Mouse (Mus musculus) gastrocnemius, adult 8-10 months (tissue): Measurements from ENCODE around the gene Trim46. TPM values are rescaled to one million over a fixed set of nuclear protein-coding genes. Genes with fewer than 3 reads are reported as not detected.

Experiments used
- DNase-seq, 2 experiments: peaks; one replicate each; pipeline ENCODE4 v3.0.0; 2022; ENCODE audit warnings: low spot score in 2 of 2
- total RNA-seq, 4 experiments: library from RNA; stranded (reverse); gene quantifications; 2 replicates each; pipeline ENCODE4 v1.2.4; 2022

The Trim46 gene
- total RNA-seq, 4 experiments from 2014 or later = 0.10 to 0.45 (median 0.11) TPM

DNA sequence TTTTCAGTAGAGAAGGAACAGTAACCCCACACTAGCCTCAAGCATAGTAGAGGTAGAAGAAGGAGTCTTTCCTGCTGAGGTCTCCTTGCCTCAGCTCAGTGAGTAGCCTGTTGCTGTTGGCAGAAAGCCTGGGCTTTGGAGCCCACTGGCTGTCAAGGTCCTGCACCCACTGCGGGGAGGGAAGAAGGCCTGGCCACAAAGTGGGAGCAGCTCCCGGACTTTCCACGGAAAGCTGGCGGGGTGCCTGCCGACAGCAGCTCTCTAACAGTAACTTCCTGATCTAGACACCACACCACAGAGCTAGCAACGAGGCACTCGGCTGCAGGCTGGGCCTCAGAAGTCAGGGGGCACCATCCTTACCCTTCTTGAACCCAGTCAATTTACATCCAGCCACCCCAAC is 35.4 kb downstream of the Trim46 start:
- no peak for DNase-seq

DNA sequence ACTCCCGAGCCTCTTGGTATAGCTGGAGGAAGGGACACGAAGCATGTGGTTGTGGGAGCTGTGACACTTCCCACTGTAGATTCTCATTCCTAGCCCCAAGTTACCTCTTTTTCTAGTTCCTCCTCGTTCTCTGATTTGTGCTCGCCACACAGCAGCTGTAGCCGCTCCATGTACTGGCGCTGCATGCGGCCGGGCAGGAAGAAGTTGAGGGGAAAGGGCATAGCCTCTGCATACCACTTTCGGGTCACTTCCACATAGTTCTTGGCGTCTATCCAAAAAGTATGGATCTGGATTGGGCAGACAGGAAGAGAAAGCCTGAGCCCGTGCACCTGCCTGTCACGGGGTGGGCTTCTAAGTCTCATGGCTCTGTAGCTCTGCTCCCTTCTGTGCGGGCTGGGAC is 35.9 kb downstream of the Trim46 start:
- no peak for DNase-seq

DNA sequence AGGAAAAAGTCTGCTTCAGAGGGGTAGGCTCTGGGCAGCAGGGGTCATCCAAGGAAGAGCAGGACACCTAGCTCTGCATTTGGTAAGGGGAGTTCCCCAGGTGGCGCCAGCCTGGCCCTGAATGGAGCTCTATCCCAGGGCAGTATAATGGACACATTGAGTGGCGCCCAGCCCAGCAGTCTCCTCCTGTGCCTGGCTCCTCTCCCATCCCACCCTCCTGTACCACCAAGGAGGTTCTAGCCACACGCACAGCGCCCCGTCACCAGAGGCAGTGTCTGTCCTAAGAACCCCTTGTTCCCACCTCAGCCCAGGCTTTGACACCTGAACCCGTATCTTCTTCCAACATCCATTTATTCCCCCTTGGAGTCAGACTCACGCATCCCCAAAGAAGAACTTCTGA is 36.4 kb downstream of the Trim46 start:
- DNase-seq = no peak

DNA sequence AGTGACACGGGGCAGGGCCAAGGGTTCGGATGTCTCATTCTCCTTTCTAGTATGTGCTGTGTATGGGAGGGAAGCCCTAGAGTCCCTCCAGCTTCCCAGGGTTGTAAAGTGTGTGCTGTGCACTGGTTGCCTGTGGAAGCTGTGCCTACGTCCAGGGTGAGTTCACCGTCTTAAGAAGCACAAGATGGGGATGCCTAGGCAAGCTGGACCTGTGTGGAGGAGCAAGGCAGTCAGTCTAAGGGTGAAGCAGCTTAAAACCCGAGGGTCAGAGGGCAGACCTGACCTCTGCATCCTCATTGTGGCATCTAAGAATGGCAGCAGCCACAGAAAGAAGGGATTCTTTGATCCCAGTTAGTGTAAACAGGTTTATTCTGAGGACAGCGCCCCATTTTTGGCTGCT is 37.4 kb downstream of the Trim46 start:
- no peak for DNase-seq

DNA sequence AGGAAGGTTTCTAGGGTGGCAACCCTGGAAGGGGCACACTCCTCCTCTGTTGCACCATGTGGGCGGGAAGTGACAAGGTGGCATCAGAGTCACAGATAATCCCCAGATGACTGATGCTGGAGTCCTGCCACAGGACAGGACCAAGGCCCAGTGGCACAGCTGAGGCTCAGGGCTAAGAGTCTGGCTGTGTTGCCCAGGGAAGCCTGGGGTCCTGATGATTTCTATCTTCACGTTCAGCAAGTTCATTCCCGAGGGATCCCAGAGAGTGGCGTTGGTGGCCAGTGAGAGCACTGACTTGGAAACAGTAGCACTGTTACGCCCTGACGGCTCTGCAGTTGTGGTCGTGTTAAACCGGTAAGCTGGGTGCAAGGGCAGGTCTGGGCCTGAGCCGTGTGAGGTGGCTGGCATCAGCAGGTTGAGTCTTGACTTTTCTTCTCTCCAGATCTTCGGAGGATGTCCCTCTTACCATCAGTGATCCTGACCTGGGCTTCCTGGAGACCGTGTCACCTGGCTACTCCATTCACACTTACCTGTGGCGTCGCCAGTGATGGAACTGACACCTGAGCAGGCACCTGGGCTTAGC is 37.9 kb downstream of the Trim46 start:
- DNase-seq = no peak

DNA sequence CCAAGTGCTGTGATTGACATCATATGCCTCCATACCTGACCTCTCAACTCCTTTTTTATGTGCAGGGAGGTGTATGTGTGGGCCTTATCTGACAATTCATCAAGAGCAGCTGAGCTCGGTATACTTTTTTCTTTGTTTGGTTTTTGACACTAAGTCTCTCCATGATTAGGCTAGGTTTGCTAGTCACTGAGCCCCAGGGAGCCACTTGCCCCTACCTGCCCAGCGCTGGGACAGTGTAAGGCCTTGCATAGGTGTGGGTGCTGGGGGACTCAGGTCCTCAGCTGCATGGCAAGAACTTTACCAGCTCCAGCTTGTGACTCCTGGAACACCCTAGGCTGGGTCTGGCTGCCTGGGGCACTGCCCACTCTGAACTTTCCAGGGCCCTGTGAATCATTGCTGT is 39.4 kb downstream of the Trim46 start:
- DNase-seq = no peak

DNA sequence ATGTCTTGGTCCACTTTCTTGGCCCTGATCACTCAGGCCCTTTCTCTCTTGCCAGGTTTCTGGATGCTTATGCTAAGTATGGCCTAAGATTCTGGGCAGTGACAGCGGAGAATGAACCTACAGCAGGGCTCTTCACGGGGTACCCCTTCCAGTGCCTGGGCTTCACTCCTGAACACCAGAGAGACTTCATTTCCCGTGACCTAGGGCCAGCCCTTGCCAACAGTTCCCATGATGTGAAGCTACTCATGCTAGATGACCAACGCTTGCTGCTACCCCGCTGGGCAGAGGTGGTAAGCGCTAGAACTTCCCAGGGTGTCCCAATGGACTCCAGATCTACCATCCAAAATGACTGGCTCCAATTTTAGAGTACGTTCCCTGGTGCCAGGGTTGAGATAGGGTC is 40.0 kb downstream of the Trim46 start:
- no peak for DNase-seq

DNA sequence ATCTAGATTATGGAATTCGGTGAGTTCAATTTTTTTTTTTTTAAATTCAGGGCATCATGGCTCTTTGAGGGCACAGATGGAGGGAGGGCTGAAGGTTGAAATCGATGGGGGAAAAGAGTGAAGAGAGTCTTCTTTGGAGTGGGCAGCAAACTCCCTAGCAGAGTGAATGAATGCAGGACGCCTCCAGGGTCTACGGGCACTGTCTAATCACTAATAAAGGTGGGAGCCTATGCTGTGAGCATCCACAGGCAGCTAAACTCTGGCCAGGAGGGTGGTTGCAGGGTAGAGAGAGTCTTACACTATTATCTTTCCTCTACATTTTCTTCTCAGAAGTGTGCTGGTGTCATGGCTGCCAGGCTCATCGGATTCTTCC is 43.0 kb downstream of the Trim46 start:
- DNase-seq = no peak

DNA sequence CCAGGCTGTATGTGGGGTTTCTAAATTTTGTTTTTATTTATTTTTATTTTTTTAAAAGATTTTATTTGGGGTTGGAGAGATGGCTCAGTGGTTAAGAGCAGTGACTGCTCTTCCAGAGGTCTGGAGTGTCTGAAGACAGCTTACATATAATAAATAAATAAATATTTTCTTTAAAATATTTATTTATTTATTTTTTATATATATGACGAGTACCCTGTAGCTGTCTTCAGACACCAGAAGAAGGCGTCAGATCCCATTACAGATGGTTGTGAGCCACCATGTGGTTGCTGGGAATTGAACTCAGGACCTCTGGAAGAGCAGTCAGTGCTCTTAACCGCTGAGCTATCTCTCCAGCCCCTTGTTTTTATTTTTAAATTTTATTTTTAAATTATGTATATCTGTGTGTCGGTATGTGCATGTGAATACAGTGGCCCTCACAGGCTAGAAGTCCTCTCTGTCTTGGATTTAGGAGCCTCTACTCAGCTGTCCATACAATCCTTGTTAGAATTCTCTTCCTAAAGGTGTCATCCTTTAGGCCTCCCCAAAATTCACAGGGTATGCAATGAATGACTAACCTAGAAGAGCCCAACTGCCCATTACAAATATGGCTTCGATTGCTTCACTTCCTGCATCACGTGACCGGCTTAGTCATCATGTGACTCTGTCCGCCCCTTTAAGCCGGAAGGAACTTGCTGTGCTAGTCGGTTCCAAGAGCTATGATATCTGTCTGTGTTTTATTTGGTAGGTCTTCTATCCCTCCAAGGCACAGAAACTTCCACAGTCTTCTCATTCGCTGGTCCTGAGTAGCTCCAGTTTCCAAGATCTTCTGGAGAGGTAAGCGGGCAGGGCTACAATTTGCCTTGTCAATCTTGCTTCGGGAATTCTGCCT is 43.6 kb downstream of the Trim46 start, which contains the start of gene Gba:
TSS of gene Gba (plus strand) at position 676 of the 889 bp plus-strand sequence.
- DNase-seq = peak; percentile 69 to 70

DNA sequence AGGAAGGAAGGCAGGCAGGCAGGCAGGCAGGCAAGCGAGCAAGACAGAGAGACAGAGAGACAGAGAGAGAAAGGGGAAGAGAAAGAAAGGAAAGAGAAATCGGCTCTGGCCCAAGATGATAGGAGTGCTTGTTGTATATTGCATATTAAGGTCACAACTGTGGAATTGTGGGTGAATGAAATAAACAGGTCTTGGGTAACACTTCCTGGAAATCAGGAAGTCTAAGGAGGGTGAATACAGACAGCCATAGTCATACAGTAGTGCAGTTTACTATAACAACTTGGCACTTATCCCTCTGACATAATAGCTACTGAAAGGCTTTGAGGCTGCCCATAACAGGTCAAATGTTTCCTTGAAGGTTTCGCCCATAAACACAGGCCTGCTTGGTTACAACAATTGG is 46.3 kb downstream of the Trim46 start:
- no peak for DNase-seq

DNA sequence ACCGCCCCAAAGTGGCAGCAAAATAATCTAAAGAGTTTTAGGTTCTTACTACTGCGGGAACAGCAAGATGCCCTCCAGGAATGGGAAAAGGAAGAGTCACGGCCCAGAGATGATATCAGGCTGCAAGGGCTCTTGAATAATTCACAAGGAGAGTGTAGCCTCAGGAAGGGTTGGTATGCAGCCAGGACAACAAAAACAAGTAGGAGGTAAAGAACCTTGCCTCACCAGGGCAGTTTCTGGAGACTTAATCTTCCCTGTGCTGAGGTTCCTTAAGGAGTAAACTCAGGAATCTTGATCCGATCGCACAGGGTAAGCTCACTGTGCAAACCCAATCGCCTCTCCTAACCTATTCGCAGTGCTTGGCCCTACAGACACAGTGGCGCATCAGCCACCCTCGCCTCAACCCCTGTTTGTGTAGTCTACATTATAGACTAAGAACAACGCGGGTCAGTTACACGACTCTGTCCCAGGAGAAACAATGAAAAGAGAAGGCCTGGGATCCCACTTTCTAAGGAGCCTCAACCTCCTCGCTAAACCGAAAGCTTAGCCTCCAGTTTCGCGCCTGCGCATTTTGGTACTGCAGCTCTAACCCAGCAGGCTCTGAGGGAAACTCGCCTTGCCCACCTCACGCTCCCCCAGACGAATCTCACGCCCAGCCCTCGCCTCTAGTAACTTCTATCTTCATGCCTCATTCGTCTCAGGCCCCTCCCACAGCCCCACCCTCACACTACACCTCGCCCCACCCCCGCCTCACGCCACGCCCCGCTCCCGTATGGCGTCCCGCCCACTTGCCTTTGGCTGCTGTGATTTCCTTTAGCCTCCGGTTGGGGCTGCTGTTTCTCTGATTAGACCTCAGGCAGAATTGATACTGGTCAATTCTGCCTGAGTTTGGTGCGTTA is 49.9 kb downstream of the Trim46 start:
- DNase-seq = peak; percentile 73 to 81

DNA sequence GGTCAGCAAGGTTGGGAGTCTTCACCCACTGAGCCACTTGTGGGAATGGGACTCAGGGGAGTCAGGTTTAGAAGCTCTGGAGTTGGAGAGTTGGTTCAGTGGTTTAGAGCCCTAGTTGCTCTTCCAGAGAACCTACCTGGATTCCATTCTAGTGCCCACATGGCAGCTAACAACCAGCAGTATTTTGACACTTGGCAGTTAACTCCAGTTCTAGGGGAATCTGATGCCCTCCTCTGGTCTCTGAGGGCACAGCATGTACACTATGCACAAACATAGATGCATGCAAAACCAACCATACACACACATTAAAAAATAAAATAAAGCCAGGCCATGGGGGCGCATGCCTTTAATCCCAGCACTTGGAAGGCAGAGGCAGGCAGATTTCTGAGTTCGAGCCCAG is 52.3 kb downstream of the Trim46 start:
- DNase-seq = no peak

DNA sequence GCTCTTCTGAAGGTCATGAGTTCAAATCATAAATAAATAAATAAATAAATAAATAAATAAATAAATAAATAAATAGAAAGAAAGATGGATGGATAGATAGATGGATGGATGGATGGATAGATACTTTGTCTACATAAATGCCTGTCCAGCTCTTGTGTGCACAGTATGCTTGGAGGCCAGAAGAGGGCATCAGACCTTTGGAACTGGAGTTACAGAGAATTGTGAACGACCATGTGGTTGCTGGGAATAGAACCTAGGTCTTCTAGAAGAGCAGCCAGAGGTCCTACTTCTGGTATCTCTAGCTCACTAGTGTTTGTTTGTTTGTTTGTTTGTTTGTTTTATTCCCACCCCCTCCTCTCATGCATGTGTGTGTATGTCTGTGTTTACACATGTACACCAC is 52.8 kb downstream of the Trim46 start:
- no peak for DNase-seq

DNA sequence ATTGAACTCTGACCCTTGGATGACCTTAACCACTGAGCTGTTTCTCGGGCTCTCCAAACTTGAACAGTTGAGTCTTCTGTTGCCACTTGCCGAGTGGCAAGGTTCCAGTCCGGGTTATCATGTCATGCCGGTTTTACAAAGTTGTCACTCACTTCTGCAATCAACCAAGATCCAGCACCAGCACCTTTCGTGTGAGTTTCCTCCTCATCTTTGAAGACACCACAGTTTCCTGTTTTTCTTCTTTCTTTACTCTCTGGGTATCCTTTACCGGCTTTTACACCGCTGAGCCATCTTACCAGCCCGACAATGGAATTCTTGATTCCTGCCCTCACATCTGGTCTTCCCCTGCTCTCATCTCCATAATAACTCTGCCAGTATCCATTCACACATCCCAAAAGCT is 55.7 kb downstream of the Trim46 start:
- no peak for DNase-seq

DNA sequence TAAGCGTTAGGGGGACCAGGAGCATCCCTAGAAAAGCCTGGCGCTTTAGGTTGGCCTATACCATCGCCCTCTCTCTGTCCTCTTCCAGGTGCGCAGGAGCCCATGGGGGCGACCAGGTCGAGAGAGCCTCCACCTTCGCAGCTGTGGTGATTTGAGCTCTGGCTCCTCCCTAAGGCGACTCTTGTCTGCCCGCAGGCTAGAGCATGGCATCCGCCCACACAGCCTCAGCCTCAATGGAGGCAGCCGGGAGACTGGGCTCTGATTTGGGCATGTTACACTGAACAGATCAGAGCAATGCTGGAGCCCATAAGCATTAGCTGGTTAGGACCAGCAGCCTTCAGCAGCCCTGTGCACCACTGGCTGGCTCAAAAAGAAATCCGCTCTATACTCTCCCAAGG is 57.6 kb downstream of the Trim46 start:
- DNase-seq = no peak

DNA sequence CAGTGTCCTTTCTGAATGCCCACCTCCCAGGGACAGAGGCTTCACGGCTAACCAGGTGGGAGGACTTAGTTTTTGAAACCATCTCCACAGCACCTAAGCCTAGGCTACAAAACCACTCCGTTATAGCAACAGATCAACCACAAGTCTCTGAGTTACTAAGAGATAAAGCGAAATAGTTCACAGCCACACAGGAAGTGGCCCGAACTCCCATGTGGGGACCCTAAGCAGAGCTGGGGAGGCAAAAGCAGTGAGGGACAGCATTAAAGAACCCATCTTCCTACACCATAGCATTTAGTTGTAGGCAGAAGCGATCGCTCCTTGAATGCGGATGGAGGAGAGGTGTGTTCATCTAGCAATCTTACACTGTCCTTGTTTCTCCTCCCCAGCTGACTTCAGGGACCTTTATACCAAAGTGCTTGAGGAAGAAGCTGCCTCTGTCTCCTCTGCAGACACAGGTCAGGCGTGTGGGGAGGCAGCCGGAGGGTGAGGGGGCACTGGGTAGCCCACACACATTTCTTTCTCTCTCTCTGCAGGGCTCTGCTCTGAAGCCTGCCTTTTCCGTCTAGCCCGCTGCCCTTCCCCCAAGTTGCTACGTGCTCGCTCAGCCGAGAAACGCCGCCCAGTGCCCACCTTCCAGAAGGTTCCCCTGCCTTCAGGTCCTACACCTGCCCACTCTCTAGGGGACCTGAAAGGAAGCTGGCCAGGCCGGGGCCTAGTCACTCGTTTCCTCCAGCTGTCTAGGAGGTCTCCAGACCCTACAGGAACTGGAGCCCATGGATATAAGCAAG is 58.2 kb downstream of the Trim46 start:
- DNase-seq = no peak

DNA sequence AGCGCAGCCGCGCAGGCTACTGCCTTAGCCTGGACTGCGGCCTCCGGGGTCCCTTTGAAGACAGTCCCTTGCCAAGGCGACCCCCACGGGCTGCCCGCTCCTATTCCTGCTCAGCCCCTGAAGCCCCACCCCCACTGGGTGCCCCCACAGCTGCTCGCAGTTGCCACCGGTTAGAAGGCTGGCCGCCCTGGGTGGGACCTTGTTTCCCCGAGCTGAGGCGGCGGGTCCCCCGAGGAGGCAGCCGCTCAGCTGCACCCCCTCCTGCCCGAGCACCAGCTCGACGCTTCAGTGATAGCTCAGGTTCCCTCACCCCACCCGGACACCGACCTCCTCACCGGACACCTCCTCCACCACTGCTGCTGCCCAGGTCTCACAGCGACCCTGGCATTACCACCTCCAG is 58.9 kb downstream of the Trim46 start:
- DNase-seq = no peak
